Mouse (Mus musculus): ENCODE measurements around the gene Shc2.

GRCm38 (mm10) chr10:79637128-79638110, at the start of gene Shc2:
- TF ChIP-seq POLR2A (IDR thresholded peaks at IDR 0.05; ENCODE audit: insufficient read length, low read depth) (peak; percentile 55), USF1 (IDR thresholded peaks at IDR 0.05; ENCODE audit: low read depth) (no peak), TCF12 (IDR thresholded peaks at IDR 0.05; ENCODE audit: insufficient read depth, poor library complexity, severe bottlenecking) (no peak), MAX (IDR thresholded peaks at IDR 0.05; ENCODE audit: low read depth) (no peak), POLR2AphosphoS2 (IDR thresholded peaks at IDR 0.05; ENCODE audit: insufficient read length, low read depth) (no peak), REST (IDR thresholded peaks at IDR 0.05; ENCODE audit: insufficient read depth, insufficient read length) (no peak), MYOD1 (IDR thresholded peaks at IDR 0.05; ENCODE audit: control insufficient read depth in 1 of 3, insufficient read length in 2 of 3, low read depth in 2 of 3) (no peak), MYOG (IDR thresholded peaks at IDR 0.05; ENCODE audit: control insufficient read depth in 1 of 3, insufficient read depth in 1 of 3, insufficient read length in 2 of 3, low read depth in 2 of 3) (no peak), SRF (IDR thresholded peaks at IDR 0.05; ENCODE audit: control insufficient read depth, insufficient read length, low read depth) (no peak), E2F4 (IDR thresholded peaks at IDR 0.05; ENCODE audit: insufficient read depth) (no peak), TCF3 (IDR thresholded peaks at IDR 0.05; ENCODE audit: insufficient read length, low read depth) (no peak), CEBPB (IDR thresholded peaks at IDR 0.05; ENCODE audit: insufficient read depth, poor library complexity, severe bottlenecking) (no peak)
